Mouse (Mus musculus) thymus, adult 2 months (tissue): Measurements from ENCODE around the gene Lgalsl.

ENCODE experiments used
- CTCF ChIP-seq: fragments of 200-500 bp; IDR thresholded peaks from 2 replicates; pipeline ENCODE4 v1.5.1; 2012; ENCODE audit warnings: mild to moderate bottlenecking, control low read depth, low read length, moderate library complexity, borderline replicate concordance; ENCODE audit not compliant: control insufficient read depth, poor library complexity, insufficient read depth; ENCODE audit errors: extremely low read depth
- POLR2A ChIP-seq: fragments of 200-500 bp; IDR thresholded peaks from 2 replicates; pipeline ENCODE4 v1.6.1; 2012; ENCODE audit warnings: mild to moderate bottlenecking, low read length, control low read depth, moderate library complexity; ENCODE audit not compliant: control insufficient read depth, poor library complexity, insufficient read depth; ENCODE audit errors: extremely low read depth

GRCm38 (mm10) chr11:20794196-20794912 lies 36.5 kb downstream of the Lgalsl start:
- TF ChIP-seq CTCF = peak; percentile 74; the same call in 1 of the 2 replicates
- no peak for TF ChIP-seq POLR2A
